Mouse (Mus musculus) v-Abl transformed pro-B cells (cell line): ENCODE results near the gene Zdhhc18.

ENCODE experiments used
- in situ Hi-C, 2 experiments: fragments of 400-800 bp; cut with MboI; formaldehyde crosslinking; loops; one replicate each; pipeline ENCODE4 v1.15.1; 2025; ENCODE audit not compliant: unreplicated experiment in 2 of 2

Gene Zdhhc18

GRCm38 (mm10) chr4:133632483-133633327 is 17.2 kb downstream of the Zdhhc18 start:
- in situ Hi-C loops: no loop called here

- in situ Hi-C loops: no loop called here
These were observed 18.1 kb downstream of the Zdhhc18 start for GRCm38 (mm10) chr4:133631769-133632411.

- in situ Hi-C loops: no loop called here
These were observed 18.7 kb downstream of the Zdhhc18 start for GRCm38 (mm10) chr4:133631071-133631768.

- in situ Hi-C loops: no loop called here
These were observed 19.5 kb downstream of the Zdhhc18 start for GRCm38 (mm10) chr4:133630326-133630920.

GRCm38 (mm10) chr4:133629191-133629590 is 20.8 kb downstream of the Zdhhc18 start:
- in situ Hi-C loops: no loop called here

GRCm38 (mm10) chr4:133628517-133628916 is 21.4 kb downstream of the Zdhhc18 start:
- in situ Hi-C loops: no loop called here

- in situ Hi-C loops: no loop called here
These were observed 22.9 kb downstream of the Zdhhc18 start for GRCm38 (mm10) chr4:133627039-133627438.

- in situ Hi-C loops: no loop called here
These were observed 23.3 kb downstream of the Zdhhc18 start for GRCm38 (mm10) chr4:133626621-133627020.

- in situ Hi-C loops: no loop called here
These were observed 23.7 kb downstream of the Zdhhc18 start for GRCm38 (mm10) chr4:133626221-133626620.

GRCm38 (mm10) chr4:133625621-133626071 is 24.3 kb downstream of the Zdhhc18 start:
- in situ Hi-C loops: no loop called here

GRCm38 (mm10) chr4:133624830-133625229 is 25.1 kb downstream of the Zdhhc18 start:
- in situ Hi-C loops: no loop called here

- in situ Hi-C loops: no loop called here
These were observed 27.7 kb downstream of the Zdhhc18 start for GRCm38 (mm10) chr4:133622161-133622695.

- in situ Hi-C loops: no loop called here
These were observed 29.3 kb downstream of the Zdhhc18 start for GRCm38 (mm10) chr4:133620668-133621067.

GRCm38 (mm10) chr4:133619473-133620136 is 30.3 kb downstream of the Zdhhc18 start:
- in situ Hi-C loops: no loop called here

GRCm38 (mm10) chr4:133617936-133618335 is 32.0 kb downstream of the Zdhhc18 start:
- in situ Hi-C loops: no loop called here

- in situ Hi-C loops: no loop called here
These were observed 34.5 kb downstream of the Zdhhc18 start for GRCm38 (mm10) chr4:133615416-133615815.

- in situ Hi-C loops: no loop called here
These were observed 35.6 kb downstream of the Zdhhc18 start for GRCm38 (mm10) chr4:133614274-133614761.

- in situ Hi-C loops: no loop called here
These were observed 36.1 kb downstream of the Zdhhc18 start for GRCm38 (mm10) chr4:133613867-133614266.

GRCm38 (mm10) chr4:133613026-133613425 is 36.9 kb downstream of the Zdhhc18 start:
- in situ Hi-C loops: no loop called here

- in situ Hi-C loops: no loop called here
These were observed 37.5 kb downstream of the Zdhhc18 start for GRCm38 (mm10) chr4:133612416-133612815.
